ENCODE assay signal across 8 mouse cellular contexts in the genomic region with DNA sequence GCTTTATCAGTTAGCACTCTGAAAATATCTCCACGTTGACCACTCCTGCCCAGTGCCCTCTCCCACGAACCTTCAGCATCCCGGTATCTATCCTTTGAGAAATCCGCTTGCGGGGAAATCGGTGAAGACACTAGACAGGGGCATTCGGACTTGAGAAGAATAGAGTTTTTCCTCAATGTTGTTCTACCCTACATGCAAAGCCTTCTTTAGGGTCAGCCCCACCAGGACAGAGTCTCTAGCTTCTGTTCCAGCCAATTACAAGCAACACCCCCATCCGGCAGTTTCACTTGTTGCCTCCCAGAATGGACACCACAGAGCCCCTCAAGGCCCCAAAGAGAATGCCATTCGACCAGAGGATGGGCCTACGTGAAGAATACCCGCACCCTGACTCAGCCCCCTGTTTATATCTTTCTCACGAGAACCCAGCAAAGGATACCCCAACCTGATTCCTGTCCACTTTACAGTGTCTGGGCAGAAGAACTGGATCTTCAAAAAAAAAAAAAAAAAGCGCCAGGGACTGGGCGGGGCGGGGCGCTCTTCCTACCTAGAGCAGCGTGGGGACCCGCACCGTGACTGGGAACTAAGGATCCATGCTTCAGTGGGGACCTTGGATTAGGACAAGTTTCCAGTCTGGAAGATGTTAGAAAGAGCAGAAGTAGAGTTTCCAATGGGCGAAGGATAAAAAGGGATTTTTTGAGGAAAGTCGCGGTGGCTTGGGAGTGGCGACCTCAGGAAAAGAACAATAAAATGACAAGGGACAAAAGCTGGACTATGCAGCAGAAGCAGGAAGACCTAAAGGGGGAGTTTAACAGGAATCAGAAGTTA. TPM values are rescaled to one million over a fixed set of nuclear protein-coding genes. Genes with fewer than 3 reads are reported as not detected.
DNase-seq lines count a peak whose midpoint lies in the region; ATAC-seq and TF ChIP-seq lines count a peak whose summit lies in the region.

A gene (minus strand): TSS at position 51 of the 825 bp plus-strand sequence.

- peak within 1 kb of the TSS; percentile 85 for H3K4me2 ChIP-seq in forebrain, postnatal 0 days (ENCODE audit: low read depth)
- peak within 1 kb of the TSS; percentile 85 for H3K4me2 ChIP-seq in midbrain, postnatal 0 days (ENCODE audit: low read depth, low read length, poor library complexity, severe bottlenecking)

- 5% methylated on average over 23 of the region's 23 CpGs for WGBS in forebrain, postnatal 0 days
- 3% methylated on average over 23 of the region's 23 CpGs for WGBS in midbrain, postnatal 0 days

- peak within 1 kb of the TSS; percentile 88 for H3K27ac ChIP-seq in forebrain, postnatal 0 days (ENCODE audit: low read depth, low read length)
- peak within 1 kb of the TSS; percentile 80 for H3K27ac ChIP-seq in midbrain, postnatal 0 days (ENCODE audit: low read depth, low read length)

- H3K36me3 ChIP-seq in forebrain, postnatal 0 days (ENCODE audit: insufficient read depth): no peaks in the 10 kb centered on the region
- H3K36me3 ChIP-seq in midbrain, postnatal 0 days (ENCODE audit: insufficient read depth, low read length): no peaks in the 10 kb centered on the region

- no peak for DNase-seq in gastrocnemius, postnatal 4 days (ENCODE audit: low spot score in 2 of 2)
- no peak for DNase-seq in gastrocnemius, postnatal 36 days
- DNase-seq in R1 (ENCODE audit: low read depth, low spot score): peak; percentile 3
- no peak for DNase-seq in forebrain, postnatal 0 days
- DNase-seq in layer of hippocampus, postnatal 36 days: no peak
- peak; percentile 21 for DNase-seq in midbrain, postnatal 0 days (ENCODE audit: low spot score)
- DNase-seq in Muller cell, postnatal 12 days (ENCODE audit: inconsistent ontology term): no peak

- no peak for TF ChIP-seq CTCF in forebrain, postnatal 0 days (IDR thresholded peaks at IDR 0.05; ENCODE audit: low read depth)
- TF ChIP-seq CTCF in midbrain, postnatal 0 days (IDR thresholded peaks at IDR 0.05): no peak

- intact Hi-C loops in gastrocnemius, postnatal 36 days (cut with DNase I): loop anchor here (10.0 kb wide), 1 partner anchor 1239 kb away; no protein-coding TSS in a partner anchor

- no peaks in the 10 kb centered on the region for H3K9me3 ChIP-seq in forebrain, postnatal 0 days (ENCODE audit: low read length)
- H3K9me3 ChIP-seq in midbrain, postnatal 0 days (ENCODE audit: low read length): no peaks in the 10 kb centered on the region

- no peak for ATAC-seq in forebrain, postnatal 0 days
- ATAC-seq in midbrain, postnatal 0 days (ENCODE audit: low FRiP score): no peak
- ATAC-seq in granulocyte monocyte progenitor cell, adult 5-6 weeks (replicated peaks; ENCODE audit: poor library complexity, severe bottlenecking): no peak

- no peaks in the 10 kb centered on the region for H3K4me1 ChIP-seq in forebrain, postnatal 0 days (ENCODE audit: insufficient read depth)
- no peaks in the 10 kb centered on the region for H3K4me1 ChIP-seq in midbrain, postnatal 0 days (ENCODE audit: insufficient read depth, low read length)

- peak within 1 kb of the TSS; percentile 77 for H3K4me3 ChIP-seq in forebrain, postnatal 0 days (ENCODE audit: low read depth, low read length)
- peak within 1 kb of the TSS; percentile 89 for H3K4me3 ChIP-seq in midbrain, postnatal 0 days (ENCODE audit: low read depth, low read length)

- H3K9ac ChIP-seq in forebrain, postnatal 0 days: peak within 1 kb of the TSS; percentile 91
- H3K9ac ChIP-seq in midbrain, postnatal 0 days (replicated peaks; ENCODE audit: low read length, poor library complexity, severe bottlenecking): peak within 1 kb of the TSS; percentile 80

- H3K27me3 ChIP-seq in forebrain, postnatal 0 days (ENCODE audit: insufficient read depth, low read length): no peaks in the 10 kb centered on the region
- H3K27me3 ChIP-seq in midbrain, postnatal 0 days (ENCODE audit: insufficient read depth, low read length): no peaks in the 10 kb centered on the region

RNA-seq across cellular contexts. Expression of the gene that starts here (rescaled TPM):
- total RNA-seq in gastrocnemius, postnatal 4 days (2021): 10 to 100 TPM; 35.6 to 37.6 TPM
- total RNA-seq in gastrocnemius, postnatal 36 days (2021): 1 to 10 TPM in 1 of 2 experiments, under 1 TPM in 1; 0.97 to 1.7 TPM
- total RNA-seq in forebrain, postnatal 0 days (2014; rRNA removed): 62.4 and 69.0 TPM in 2 replicates
- 18.1 and 25.8 TPM in 2 replicates for polyA plus RNA-seq in forebrain, postnatal 0 days (2015; fragmentation: Nextera tagmentation; extraction: Ambion mirVana)
- total RNA-seq in layer of hippocampus, postnatal 36 days (2021): 10 to 100 TPM; 75.7 to 85.9 TPM
- 48.2 and 68.6 TPM in 2 replicates for total RNA-seq in midbrain, postnatal 0 days (2014; rRNA removed)
- polyA plus RNA-seq in midbrain, postnatal 0 days (2015; fragmentation: Nextera tagmentation; extraction: Ambion mirVana): 22.9 and 23.3 TPM in 2 replicates
- total RNA-seq in granulocyte monocyte progenitor cell, adult 5-6 weeks (2014; fragmentation: Nextera tagmentation): 0.13 TPM in 1 of 2 replicates, not detected in the other
- total RNA-seq in granulocyte monocyte progenitor cell, adult 5-6 weeks (2017): 0.15 and 0.30 TPM in 2 replicates

Comparison
In these comparisons a context has a peak if more than half of its experiments do, and no peak if none do; other contexts are left out.
1. RNA of the gene that starts here (total RNA-seq): 75.7 to 85.9 TPM in layer of hippocampus, postnatal 36 days, 62.4 to 69.0 TPM in forebrain, postnatal 0 days, 48.2 to 68.6 TPM in midbrain, postnatal 0 days and 35.6 to 37.6 TPM in gastrocnemius, postnatal 4 days; 0.97 to 1.7 TPM in gastrocnemius, postnatal 36 days and 0.13 to 0.30 TPM in granulocyte monocyte progenitor cell, adult 5-6 weeks; every median in the first group is over 10 times any median in the second.
2. DNase-seq: peak in R1 (single experiment) and midbrain, postnatal 0 days (single experiment); none in gastrocnemius, postnatal 4 days (0 of 2), gastrocnemius, postnatal 36 days (0 of 2), forebrain, postnatal 0 days (single experiment), layer of hippocampus, postnatal 36 days (0 of 2) and Muller cell, postnatal 12 days (single experiment).